Mouse (Mus musculus) embryonic fibroblast, embryonic 13.5 days (primary cell): ENCODE measurements around the gene Trpc4.

Experiments
- CTCF ChIP-seq: IDR thresholded peaks from 2 replicates; pipeline ENCODE4 v1.5.1; 2011; ENCODE audit warnings: mild to moderate bottlenecking, control low read depth, low read length, moderate library complexity, borderline replicate concordance; ENCODE audit not compliant: insufficient read depth
- POLR2A ChIP-seq: IDR thresholded peaks from 2 replicates; pipeline ENCODE4 v1.6.1; 2011; ENCODE audit warnings: low read depth, mild to moderate bottlenecking, control low read depth, low read length, moderate library complexity

- no peak for TF ChIP-seq POLR2A
- TF ChIP-seq CTCF, result no peak
Measured at GRCm38 (mm10) chr3:54222549-54222948, 66.7 kb downstream of the Trpc4 start.
